Mouse (Mus musculus): Measurements from ENCODE around the gene Fam187b.
"Not testable (repeated sequence)": the region's sequence is repeated elsewhere in the genome, so short reads cannot be mapped to it uniquely, and the experiment has no call there.

The Fam187b gene

DNA sequence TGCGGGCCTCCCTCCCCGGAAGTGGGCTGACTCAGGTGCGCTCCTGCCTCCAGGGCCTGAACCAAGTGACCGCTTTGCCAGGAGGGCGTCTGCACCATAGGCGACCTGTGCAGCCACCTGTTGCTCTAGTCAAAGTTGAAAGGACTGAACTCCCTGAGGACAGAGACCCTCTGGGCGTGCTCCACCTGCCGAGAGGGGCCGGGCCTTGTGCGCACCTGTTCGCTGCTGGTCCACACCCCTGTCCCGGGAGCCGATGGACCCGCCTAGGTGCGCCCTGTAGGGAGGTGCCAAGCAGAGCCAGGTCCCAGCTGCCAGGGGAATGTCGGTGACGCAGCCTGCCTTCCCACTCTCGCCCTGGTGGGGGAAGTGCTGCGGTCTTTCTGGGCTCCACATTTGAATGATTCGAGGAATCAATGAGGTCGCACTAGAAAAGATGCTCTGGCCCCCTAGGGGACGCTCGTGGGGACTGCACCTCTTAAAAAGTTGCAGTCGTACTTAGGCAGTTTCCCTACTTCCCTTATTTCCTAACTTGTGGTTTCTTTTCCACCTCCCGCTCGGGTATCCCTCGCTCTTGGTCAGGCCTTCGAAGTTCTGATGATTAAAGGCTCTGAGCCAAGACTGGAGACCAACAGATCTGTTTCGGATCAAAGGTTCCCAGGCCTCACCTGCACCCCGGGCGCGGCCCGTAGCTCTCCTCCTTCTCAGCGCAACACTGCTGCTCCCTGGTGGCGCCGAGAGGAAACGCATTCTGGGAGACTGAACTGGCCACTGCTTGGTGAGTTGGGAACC lies at the start of gene Fam187b:
TSS of gene Fam187b (plus strand) at position 290 of the 789 bp plus-strand sequence.
- DNase-seq (ENCODE audit: low read depth in 1 of 2, low spot score in 2 of 2), result peak; percentile 85 to 87

GRCm38 (mm10) chr7:30924071-30924470 lies 49.5 kb upstream of the Fam187b start:
- no peak for DNase-seq (ENCODE audit: low read depth in 1 of 2, low spot score in 2 of 2)

DNA sequence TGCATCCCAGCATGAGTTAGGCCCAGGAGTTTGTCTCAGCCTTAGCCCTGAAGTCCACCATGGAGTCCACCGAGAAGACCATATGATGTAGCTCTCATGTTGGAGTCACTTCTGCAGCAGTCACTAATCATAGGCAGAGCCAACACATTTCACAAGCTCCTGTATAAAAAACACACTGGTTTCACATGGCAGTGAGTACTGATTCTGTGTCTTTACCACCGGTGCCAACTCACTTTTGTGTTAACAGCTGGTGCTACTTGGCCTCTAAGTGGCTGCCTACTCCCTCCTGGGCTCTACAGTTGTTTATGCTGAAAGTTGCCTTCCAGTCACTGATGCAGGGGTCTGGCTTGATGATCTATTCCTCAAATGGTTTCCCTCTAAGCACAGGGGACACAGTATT lies 49.0 kb upstream of the Fam187b start, which contains the start of gene Hamp2:
TSS of gene Hamp2 (minus strand) at position 101 of the 400 bp plus-strand sequence.
- not testable (repeated sequence) for DNase-seq (ENCODE audit: low read depth in 1 of 2, low spot score in 2 of 2)

GRCm38 (mm10) chr7:30935422-30936099 lies 38.0 kb upstream of the Fam187b start:
- DNase-seq (ENCODE audit: low read depth in 1 of 2, low spot score in 2 of 2), result peak; percentile 36 to 52

- DNase-seq (ENCODE audit: low read depth in 1 of 2, low spot score in 2 of 2), result not testable (repeated sequence)
Measured at GRCm38 (mm10) chr7:30940070-30940469, 33.5 kb upstream of the Fam187b start.

DNA sequence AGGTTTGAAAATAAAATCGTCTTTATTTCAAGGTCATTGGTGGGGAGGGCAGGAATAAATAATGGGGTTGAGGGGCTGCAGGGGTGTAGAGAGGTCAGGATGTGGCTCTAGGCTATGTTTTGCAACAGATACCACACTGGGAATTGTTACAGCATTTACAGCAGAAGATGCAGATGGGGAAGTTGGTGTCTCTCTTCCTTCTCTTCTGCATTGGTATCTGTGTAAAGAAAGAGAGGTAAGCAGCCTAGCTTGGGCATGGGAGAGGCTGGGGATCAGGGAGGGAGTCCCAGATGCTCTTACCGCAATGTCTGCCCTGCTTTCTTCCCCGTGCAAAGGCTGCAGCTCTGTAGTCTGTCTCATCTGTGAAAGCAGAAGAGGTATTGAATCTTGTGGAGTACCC lies 31.2 kb upstream of the Fam187b start:
- not testable (repeated sequence) for DNase-seq (ENCODE audit: low read depth in 1 of 2, low spot score in 2 of 2)

DNA sequence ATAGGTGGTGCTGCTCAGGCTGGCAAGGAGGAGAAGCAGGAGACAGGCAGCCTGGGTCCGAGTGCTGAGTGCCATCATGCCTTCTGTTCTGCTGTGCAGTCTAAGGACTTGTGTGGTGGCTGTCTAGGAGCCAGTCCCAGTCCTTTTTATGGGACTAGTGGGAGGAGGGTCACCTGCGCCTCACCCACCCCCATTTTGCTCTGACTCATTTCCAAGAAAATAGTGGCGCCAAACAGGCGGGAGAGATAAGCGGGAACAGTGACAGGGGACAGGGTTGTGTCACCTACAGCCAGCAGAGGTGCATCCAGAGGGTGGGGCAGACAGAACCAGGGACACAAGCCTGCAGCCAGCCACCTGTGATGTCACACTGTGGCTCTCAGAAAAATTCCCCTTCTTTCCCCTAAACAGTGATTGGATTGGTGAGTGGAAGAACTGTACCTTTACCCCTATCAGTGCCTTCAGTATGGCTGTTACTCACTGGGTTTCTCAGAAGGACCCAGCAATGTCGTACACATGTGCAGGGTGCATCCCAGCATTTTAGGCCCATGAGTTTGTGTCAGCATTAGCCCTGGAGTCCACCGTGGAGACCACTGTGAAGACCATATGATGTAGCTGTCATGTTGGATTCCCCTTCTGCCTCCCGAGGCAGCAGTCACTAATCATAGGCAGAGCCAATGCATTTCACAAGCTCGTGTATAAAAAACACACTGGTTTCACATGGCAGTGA lies 29.5 kb upstream of the Fam187b start, which contains the start of gene Hamp:
TSS of gene Hamp (minus strand) at position 124 of the 727 bp plus-strand sequence.
- no peak for DNase-seq (ENCODE audit: low read depth in 1 of 2, low spot score in 2 of 2)

DNA sequence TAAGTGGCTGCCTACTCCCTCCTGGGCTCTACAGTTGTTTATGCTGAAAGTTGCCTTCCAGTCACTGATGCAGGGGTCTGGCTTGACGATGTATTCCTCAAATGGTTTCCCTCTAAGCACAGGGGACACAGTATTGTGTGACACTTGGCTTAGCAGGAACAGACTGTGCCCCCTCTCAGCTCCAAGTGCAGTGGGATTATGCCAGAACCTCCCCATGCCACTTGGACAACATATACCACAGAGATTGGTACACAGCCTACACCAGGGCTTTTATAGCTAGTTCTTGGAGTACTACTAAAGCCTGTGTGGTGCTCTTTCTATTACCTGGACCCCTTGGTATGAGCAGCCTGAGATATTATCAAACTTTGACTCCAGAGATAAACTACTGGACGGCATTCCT lies 28.9 kb upstream of the Fam187b start:
- DNase-seq (ENCODE audit: low read depth in 1 of 2, low spot score in 2 of 2), result not testable (repeated sequence)

DNA sequence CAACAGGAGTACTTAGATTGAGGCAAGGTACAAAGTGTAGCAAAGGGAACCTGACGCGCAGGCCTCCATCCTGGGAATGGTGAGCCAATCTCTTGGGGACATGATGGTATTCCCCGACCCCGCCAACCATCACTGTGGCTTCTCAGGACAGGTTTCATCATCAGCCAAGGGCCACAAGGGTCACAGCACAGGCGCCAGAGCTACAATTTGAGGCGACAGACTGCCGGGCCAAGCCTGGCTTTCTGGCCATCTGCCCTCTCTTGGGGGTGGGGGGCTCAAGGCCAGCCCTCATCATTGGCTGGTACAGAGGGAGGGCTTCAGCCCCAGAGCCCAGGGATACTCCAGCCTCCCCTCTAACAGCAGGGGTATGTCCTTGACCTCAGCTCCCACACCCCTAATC lies 28.1 kb upstream of the Fam187b start:
- DNase-seq (ENCODE audit: low read depth in 1 of 2, low spot score in 2 of 2), result not testable (repeated sequence)

DNA sequence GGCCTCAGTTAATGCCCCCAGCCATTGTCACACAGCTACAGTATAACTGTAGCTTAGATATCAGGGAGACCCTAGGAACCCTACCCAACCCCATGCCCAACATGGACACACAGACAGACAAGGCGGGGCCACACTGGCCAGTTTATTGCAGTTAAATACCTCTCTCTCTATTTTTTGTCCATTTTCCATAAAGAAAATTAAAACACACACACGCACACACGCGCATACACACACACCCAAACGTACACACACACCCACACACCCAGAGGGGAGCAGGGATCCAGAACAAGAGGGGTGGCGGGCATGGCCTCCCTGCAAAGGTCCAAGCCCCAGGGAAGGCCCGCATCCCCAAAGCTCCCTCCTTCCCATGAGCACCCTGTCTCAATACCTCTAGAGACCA lies 27.7 kb upstream of the Fam187b start:
- no peak for DNase-seq (ENCODE audit: low read depth in 1 of 2, low spot score in 2 of 2)

- not testable (repeated sequence) for DNase-seq (ENCODE audit: low read depth in 1 of 2, low spot score in 2 of 2)
Measured at GRCm38 (mm10) chr7:30949902-30950301, 23.7 kb upstream of the Fam187b start.

DNA sequence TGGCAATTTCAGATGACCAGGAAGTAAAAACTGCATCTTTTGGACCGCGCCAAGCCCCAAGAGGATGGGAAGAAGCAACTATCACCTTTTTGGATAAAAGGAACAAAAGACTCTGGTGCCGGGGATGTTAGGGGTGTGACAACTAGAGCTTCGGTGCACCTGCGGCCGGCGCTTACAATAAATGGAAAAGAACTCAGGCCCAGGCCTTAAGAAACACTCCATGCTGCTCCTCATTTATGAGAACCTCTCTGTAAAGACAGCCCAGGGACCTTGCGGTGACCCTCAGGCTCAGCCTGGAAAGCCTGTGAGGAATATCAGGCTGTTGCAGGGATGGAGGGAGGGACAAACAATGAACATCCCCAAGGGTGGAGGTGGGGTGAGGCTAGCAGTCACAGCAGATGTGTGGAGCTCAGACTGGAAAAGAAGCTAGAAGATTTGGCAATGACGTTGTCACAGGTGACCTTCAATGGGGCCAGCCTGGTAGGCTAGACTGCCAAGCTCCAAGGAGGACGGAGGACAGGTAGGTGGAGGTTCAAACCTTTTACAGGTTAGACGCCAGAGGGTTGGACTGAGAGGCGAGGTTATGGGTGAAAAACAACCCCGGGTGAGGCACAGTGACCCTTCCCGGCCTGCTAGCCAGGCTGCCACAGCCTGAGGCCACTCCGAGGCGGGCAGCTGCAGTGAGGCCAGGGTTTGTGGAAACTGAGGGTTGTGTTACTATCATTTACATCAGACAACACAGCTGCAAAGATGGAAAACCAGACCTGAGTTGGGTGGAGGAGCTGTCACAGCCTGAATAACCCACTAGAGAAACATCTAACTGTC lies 20.9 kb upstream of the Fam187b start:
- no peak for DNase-seq (ENCODE audit: low read depth in 1 of 2, low spot score in 2 of 2)

GRCm38 (mm10) chr7:30953459-30953858 lies 20.1 kb upstream of the Fam187b start:
- peak; percentile 61 to 63 for DNase-seq (ENCODE audit: low read depth in 1 of 2, low spot score in 2 of 2)

DNA sequence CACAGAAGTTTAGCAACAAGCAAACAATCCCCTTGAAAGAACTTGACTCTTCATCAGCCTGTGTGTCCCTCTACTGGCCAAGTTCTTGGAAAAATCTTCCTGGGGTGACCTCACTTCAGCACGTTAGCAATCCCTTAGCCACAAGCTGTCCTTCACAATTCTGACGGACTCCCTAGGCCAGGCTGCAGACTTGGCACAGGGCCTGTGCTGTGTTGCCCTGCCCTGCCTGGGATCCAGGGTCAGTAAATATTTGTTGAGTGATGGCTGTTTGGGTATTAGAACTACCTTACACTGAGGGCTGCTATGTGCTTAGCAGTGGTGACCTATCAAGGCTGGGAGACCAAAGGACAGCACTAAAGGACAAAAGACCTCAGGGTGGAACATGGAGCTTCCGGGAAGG lies 19.6 kb upstream of the Fam187b start:
- DNase-seq (ENCODE audit: low read depth in 1 of 2, low spot score in 2 of 2), result no peak

DNA sequence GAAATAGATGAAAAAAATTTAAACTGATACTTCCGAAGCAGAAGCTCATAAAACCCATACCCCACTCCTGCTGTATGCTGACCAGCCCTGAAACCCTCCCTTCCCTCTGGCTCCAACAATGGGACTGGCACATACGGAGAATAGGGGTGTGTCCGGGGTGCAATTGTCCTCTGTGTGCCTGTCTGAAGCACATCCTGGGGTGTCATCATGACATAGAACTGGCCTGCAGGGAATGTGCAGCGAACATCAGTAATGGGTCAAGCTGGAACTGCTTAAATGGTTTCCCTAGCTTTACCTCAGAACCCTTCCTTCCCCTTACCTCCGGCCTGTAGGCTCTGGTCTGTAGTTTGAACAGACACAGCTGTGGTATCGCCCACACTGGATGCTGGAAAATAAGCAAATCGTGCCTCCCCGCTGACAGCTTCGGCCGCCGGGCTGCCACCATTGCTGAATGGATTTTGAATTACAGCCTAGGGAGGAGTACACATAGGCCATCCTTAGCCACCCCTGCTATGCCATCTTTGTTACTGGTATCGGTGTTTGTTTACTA lies 18.5 kb upstream of the Fam187b start:
- DNase-seq (ENCODE audit: low read depth in 1 of 2, low spot score in 2 of 2), result no peak

DNA sequence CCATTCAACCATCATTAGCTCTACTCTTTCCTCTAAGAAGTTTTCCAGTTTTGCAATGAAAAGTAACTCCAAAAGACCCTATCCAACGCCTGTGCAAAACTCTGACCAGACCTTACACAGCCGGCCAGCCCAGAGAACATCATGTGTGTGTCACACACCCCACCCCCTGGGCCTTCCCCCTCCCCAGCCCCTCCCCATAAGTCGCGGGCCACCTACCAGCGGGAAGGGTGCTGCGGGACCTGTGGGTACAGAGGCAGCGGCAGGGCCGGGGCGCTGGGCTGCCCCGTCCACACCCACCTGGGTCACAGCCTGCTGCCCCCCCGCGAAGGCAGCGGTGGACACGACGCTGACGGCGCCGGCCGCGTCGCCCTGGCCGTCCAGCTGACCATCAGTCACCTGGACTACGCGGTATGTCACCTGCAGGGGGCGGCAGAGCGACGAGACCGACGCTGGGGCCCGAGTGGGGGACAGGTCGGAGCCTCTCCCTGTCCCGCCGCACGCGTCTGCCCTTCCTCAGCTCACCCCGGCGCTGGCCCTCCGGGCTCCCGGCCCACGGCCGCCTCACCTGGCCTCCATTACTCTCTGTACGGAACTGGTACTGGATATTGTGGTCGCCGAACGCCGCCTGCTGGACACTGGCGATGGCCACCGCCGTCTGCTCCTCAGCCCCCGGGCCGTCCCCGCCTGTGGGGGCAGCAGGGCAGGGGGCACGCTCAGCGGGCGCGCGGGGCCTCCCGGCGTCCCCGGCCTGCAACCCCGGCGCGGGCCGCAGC lies 17.8 kb upstream of the Fam187b start:
- DNase-seq (ENCODE audit: low read depth in 1 of 2, low spot score in 2 of 2), result peak in 1 of 2 experiments; percentile 74

DNA sequence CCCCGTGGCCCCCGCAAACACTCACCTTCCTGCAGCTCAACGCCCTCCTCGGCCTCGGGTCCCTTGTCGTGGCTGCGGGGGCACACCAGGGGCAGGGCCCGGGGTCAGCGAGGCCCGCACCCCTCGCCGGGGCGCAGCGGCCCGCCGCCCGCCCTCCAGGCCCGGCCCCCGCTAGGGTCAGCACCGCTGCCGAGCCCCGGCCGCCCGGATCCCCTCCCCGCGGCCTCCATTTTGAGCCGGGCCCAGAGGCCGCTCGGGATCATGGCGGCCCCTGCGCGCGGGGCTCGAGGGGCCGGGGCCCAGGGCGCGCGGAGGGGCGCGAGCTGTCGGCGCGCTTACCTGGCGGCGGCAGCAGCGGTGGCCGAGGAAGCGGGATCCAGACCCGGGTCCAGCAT lies 17.2 kb upstream of the Fam187b start:
- no peak for DNase-seq (ENCODE audit: low read depth in 1 of 2, low spot score in 2 of 2)

DNA sequence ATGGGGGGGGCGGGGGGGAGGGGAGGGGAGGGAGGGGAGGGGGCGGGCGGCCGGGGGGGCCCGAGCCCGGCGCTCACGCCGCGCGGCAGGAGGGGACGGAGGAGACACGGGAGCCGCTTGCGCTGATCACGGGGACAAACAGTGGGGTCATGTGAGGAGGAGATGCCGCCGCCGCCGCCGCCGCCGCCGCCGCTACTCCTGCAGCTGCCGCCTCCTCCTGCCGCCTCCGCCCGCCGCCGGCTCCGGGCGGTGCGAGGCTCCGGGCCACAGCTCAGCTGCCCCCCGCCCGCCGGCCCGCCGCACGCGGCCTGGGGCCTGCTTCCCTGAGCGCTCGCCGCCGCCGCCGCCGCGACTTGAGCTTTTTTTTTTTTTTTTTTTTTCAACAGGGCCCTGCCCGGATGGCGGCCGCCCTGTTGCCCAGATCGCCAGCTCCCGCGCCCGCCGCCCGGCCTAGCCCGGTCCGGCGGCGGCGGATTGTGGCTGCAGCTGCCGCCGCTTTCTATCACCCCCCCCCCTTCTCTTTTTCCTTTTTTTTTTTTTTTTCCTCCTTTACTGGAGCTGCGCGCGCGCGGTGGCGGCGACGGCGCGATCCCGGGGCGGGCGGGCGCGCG lies 16.7 kb upstream of the Fam187b start, which contains the start of gene Usf2:
TSS of gene Usf2 (minus strand) at position 48 of the 611 bp plus-strand sequence.
- DNase-seq (ENCODE audit: low read depth in 1 of 2, low spot score in 2 of 2), result peak in 1 of 2 experiments; percentile 70

DNA sequence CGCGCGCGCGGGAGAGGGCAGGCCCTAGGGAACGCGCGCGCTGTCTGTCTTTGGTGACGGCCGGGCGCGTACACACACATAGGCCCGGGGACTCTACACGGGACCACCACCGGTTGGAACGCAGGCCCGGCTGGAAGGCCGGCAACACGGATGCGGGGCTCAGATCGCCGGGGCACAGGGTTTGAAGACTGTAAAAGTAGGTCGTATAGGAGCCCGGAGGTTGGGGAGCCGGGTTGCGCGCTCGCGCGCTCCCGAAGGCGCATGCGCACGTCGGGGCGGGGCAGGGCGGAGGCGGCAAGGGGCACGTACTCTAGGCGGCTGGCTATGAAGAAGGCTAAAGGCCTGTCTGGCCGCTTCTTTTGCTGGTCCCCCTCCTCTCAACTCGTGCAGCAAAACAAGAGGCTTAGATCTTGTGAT lies 16.2 kb upstream of the Fam187b start:
- peak; percentile 72 to 84 for DNase-seq (ENCODE audit: low read depth in 1 of 2, low spot score in 2 of 2)

All from monocyte, adult 2 months (primary cell).